Mouse (Mus musculus) mouse embryonic stem cell (cell line): ENCODE results near the gene Col8a2.

Experiments used
- in situ Hi-C, 2 experiments: fragments of 300-500 bp; cut with MboI; formaldehyde crosslinking; loops; 1 replicate in 1 of 2; 3 replicates in 1 of 2; pipeline ENCODE4 v1.14.3; 2019 to 2020; ENCODE audit warnings: low sequenced_read_pairs in 2 of 2, low pct_unique_long_range_greater_than_20kb in 1 of 2, mixed read lengths in 1 of 2; ENCODE audit not compliant: unreplicated experiment in 1 of 2

Gene Col8a2

DNA sequence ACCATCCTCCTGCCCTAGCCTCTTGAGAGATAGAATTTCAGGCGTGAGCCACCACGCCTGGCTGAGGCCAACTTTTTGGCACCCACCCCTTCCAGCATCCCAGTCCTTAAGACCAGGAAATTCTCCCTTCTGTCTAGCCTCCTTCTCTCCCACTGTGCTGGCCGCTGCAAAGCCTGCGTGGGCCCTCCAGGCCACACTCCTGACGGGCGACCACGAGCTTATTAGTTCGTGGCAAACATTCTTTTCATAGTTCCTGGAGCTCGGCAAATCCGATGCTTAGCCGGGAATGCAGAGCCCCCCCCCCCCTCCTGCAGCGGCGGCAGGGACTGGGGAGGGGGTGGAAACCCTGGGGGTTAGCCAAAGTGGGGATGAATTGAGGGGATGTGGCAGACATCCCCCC is 4.6 kb downstream of the Col8a2 start:
- in situ Hi-C loops, result no loop called here

GRCm38 (mm10) chr4:126295152-126295551 is 8.6 kb downstream of the Col8a2 start:
- in situ Hi-C loops, result no loop called here

DNA sequence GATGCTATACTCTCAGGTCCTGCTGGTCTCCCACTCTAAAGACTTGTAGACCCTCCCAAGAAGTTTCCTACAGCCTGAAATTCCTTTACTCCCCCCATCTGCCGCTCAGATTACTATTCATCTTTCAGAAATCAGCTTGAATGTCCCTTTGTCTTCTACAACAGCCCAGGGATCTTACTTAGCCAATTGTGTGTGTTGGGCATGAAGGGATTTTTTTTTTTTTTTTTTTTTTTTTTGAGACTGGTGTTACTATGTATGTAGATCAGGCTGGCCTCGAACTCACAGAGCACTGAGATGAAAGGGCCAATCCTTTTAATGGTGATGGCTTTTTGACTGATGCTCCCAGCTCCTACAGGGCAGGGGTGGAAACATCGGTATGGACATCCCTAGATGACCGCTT is 9.3 kb downstream of the Col8a2 start:
- in situ Hi-C loops, result no loop called here

DNA sequence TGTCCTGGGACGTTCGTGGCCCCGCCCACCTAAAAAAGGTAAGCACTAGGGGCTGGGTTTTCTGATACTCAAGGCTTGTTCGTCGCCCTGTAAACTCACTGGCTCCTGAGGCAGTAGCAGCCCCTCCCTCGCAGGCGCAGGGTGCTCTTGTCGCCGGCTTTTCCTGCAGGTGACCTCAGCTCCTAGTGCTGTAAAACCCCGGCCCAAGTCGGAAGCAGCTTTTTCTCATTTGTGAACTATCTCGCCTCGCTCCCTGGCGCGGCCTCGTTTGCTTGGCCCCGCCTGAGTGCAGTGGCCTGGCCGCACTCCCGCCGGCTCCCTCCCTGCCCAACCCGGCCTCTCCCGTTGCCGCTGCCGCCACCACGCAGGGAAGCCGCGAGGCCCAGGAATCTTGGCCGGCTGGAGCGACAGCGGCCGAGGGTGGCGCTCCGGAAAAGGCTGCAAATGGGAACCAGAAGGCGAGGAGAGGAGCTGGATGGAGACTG is 10.1 kb downstream of the Col8a2 start:
- in situ Hi-C loops, result no loop called here

- in situ Hi-C loops, result loop anchor here in 1 of 2 experiments (10.0 kb wide), 1 partner anchor 76 kb away; no protein-coding TSS in a partner anchor
Observed at GRCm38 (mm10) chr4:126300916-126301583, 14.5 kb downstream of the Col8a2 start.

DNA sequence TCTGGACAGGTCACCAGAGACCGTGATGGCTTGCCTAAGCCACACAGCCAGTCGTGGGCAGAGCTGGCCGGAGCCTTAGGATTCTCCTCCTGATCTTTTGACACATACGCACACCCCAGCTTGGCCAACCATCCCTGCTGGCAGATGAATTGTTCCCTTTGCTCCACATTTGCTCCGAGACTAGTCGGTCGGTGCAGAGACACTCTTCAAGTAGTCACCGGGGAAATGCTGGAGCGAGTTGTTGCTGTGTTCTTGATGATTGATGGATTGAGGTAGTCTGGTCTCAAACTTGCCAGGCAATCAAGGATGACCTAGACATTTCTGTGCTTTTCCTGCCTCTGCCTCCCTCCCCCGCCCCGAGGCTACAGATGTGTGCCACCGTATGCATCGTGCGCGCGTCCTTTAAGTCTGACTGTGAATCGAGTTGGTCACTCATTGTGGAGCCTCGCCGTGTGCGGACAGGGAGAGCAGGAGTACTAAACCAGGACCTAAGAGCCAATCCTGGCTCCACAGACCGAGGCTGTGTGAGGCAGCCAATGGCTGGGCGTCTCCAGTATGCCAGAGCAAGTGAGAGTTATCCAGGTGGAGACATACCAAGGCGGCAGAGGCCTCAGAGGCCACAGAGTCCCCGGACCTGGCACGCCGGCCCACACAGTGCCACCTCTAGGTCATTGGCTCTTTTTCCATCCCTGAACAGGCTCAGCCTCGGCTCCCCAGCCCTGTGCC is 15.2 kb downstream of the Col8a2 start:
- in situ Hi-C loops, result loop anchor here in 1 of 2 experiments (10.0 kb wide), 1 partner anchor 77 kb away; no protein-coding TSS in a partner anchor

DNA sequence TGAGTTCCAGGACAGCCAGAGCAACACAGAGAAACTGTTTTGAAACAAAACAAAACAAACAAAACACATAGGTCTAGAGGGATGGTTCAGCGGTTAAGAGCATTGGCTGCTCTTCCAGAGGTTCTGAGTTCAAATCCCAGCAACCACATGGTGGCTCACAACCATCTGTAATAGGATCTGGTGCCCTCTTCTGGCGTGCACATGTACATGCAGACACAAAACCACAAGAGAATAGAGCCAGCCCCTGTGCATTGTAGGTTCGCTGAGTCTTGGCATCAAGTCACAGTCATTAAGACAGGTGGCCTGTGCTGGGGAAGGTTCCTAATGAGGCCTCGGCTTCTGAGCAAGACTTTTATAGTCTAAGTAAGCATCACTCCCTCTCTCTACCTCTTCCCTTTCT is 17.3 kb downstream of the Col8a2 start:
- in situ Hi-C loops, result loop anchor here in 1 of 2 experiments (10.0 kb wide), 1 partner anchor 79 kb away; no protein-coding TSS in a partner anchor

DNA sequence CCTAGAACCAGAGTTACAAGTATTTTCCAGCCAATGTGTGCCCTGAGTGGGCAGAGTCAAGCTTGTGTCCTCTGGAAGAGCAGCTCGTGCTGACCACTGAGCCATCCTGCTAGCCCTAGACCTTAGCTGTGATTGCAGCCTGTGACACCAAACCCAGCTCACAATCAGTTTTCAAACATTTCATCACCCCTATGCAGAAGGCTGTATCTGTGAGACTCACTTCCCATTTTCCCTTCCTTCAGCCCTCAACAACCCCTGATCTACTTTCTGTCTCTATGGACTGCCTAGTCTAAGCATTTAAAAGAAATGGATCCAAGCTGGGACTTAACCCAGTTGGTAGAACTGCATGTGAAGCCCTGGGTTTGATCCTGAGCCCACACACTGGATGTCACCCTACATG is 18.8 kb downstream of the Col8a2 start:
- in situ Hi-C loops, result loop anchor here (5.0 to 10.0 kb wide), 2 partner anchors 78 to 81 kb away; no protein-coding TSS in a partner anchor

DNA sequence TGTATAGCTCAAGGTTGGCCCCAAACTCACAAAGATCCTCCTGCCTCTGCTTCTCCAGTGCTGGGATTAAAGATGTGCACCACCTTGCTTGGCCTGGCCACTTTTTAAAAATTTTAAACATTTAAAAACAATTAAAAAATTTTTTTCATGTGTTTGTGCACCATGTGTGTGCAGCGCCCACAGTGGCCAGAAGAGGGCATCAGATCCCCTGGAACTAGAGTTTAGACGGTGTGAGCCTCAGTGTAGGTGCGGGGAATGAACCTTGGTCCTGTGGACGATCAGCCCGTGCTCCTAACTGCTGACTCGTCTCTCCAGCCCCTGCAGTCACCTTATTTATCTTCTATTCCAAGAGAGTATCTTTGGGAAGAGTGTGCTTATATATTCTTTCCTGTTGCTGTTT is 19.5 kb downstream of the Col8a2 start:
- in situ Hi-C loops, result loop anchor here (5.0 to 10.0 kb wide), 2 partner anchors 79 to 81 kb away; no protein-coding TSS in a partner anchor

- in situ Hi-C loops, result loop anchor here (5.0 to 10.0 kb wide), 2 partner anchors 80 to 82 kb away; no protein-coding TSS in a partner anchor
Observed at GRCm38 (mm10) chr4:126306827-126307226, 20.2 kb downstream of the Col8a2 start.

- in situ Hi-C loops, result loop anchor here (5.0 to 10.0 kb wide), 2 partner anchors 82 to 85 kb away; no protein-coding TSS in a partner anchor
Observed at GRCm38 (mm10) chr4:126309211-126309921, 22.8 kb downstream of the Col8a2 start.

GRCm38 (mm10) chr4:126309922-126310309 is 23.3 kb downstream of the Col8a2 start:
- in situ Hi-C loops, result loop anchor here (5.0 to 10.0 kb wide), 2 partner anchors 83 to 85 kb away; no protein-coding TSS in a partner anchor

GRCm38 (mm10) chr4:126310344-126310743 is 23.8 kb downstream of the Col8a2 start:
- in situ Hi-C loops, result no loop called here

DNA sequence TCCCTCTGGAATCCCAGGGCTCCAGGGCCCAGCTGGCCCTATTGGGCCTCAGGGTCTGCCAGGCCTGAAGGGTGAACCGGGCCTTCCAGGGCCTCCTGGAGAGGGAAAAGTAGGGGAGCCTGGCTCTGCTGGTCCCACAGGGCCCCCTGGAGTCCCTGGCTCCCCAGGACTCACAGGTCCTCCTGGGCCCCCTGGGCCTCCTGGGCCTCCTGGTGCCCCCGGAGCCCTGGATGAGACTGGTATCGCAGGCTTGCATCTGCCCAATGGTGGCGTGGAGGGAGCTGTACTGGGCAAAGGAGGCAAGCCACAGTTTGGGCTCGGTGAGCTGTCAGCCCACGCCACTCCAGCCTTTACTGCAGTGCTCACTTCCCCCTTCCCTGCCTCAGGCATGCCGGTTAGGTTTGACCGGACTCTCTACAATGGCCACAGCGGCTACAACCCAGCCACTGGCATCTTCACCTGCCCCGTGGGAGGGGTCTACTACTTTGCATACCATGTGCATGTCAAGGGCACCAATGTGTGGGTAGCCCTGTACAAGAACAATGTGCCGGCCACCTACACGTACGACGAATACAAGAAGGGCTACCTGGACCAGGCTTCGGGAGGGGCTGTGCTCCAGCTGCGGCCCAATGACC is 25.1 kb downstream of the Col8a2 start:
- in situ Hi-C loops, result no loop called here

DNA sequence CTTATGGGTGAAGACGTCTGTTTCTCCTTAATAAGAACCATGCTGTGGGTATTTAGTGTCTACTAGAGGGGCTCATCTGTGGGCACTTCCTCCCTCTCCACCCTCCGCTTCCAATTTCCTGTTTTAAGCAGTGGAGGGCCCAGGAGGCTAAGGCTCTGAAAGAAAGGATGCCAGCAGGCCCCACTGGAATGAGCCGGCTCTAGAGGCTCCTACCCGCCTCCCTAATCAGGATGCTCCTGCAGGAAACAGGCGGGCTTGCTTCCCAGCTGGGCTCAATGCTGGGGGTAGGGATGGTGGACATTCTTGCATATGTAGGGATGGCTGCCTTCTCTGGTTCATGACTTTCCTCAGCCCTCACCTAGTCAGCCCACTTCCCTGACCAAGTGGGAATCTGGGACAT is 26.6 kb downstream of the Col8a2 start:
- in situ Hi-C loops, result no loop called here

- in situ Hi-C loops, result no loop called here
Observed at GRCm38 (mm10) chr4:126314393-126314792, 27.8 kb downstream of the Col8a2 start.

DNA sequence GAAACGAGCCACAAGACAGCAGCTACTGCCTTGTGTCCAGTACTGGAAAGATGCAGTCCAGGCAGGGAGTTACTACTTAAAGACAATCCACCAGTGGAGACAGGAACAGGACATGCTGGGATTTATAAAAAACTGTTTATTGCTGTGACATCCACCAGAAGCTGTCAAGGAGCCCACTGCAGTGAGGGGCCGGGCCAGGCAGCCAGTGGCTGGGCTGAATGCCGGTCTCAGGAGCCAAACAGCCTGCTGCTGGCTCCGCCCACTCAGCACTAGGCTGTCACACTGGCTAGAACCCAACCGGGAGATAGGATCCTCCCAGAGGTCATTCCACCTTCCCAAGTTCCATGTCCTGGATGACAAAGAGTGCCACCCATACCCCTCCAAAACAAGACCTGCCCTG is 29.3 kb downstream of the Col8a2 start:
- in situ Hi-C loops, result no loop called here

DNA sequence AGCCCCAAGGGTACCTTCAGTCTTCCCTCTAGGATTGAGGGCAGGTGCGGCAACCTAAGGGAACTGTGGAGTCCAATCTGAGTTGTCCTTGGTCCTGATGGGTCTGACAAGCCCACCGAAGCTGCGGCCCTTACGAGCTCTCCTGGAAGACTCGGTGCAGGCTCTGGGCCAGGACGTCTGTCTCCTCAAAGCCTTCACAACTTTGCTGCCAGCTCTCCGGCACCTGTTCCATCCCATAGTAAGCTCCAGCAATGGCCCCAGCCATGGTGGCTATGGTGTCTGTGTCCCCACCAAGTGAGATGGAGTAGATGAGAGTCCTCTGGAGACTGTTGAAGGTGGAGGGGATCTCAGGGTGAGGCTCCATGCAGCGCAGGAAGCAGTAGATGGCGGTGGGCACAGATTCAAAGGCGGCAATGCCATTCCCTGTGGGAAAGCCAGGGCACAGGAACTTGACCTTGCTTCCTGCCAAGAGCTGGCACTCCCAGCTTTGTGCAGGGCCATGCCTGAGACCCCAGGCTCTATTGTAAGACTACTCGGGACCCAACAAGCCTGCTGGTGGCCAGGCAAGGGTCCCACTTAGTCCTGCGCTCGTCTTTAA is 29.9 kb downstream of the Col8a2 start:
- in situ Hi-C loops, result no loop called here
